Mouse (Mus musculus): Measurements from ENCODE around the gene C2. TPM values are rescaled to one million over a fixed set of nuclear protein-coding genes. Genes with fewer than 3 reads are reported as not detected.

The C2 gene
- polyA plus RNA-seq, 1 experiment from 2014 or later = 1.7 TPM

DNA sequence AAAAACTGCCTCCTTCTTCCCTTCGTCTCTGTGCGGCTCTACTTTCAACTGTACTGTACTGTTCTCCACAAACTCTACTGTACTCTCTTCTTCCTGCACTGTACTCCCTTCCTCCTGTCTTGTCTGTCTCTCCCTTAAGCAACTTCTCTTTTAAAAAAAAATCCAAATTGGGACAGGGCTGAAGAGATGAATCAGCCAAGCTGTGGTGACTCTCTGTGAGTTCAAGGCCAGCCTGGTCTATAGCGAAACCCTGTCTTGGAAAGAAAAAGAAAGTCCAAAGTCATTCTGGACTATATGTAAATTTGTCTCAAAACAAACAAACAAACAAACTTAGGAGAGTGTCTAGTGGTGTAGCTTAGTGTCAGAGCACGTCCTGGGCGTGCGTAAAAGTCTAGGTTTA is 23.7 kb downstream of the C2 start:
- no peaks in the 10 kb centered on the region for H3K27me3 ChIP-seq (ENCODE audit: control insufficient read depth, insufficient read depth, low read length)
- 88% methylated on average over 6 of the region's 6 CpGs for WGBS
- no peaks in the 10 kb centered on the region for H3K9me3 ChIP-seq (ENCODE audit: control insufficient read depth, low read length)
- H3K4me2 ChIP-seq (replicated peaks; ENCODE audit: low read depth, low read length) = no peak overlapping the region
- H3K4me1 ChIP-seq (ENCODE audit: control insufficient read depth, insufficient read depth, low read length) = no peaks in the 10 kb centered on the region
- no peak overlapping the region for H3K27ac ChIP-seq (ENCODE audit: low read depth, low read length)
- H3K4me3 ChIP-seq (ENCODE audit: low read length) = no peak overlapping the region
- no peaks in the 10 kb centered on the region for H3K36me3 ChIP-seq (ENCODE audit: control insufficient read depth, insufficient read depth, low read length)
- no peak overlapping the region for H3K9ac ChIP-seq (ENCODE audit: low read depth, low read length)
- ATAC-seq (ENCODE audit: low FRiP score, low TSS enrichment) = no peak

DNA sequence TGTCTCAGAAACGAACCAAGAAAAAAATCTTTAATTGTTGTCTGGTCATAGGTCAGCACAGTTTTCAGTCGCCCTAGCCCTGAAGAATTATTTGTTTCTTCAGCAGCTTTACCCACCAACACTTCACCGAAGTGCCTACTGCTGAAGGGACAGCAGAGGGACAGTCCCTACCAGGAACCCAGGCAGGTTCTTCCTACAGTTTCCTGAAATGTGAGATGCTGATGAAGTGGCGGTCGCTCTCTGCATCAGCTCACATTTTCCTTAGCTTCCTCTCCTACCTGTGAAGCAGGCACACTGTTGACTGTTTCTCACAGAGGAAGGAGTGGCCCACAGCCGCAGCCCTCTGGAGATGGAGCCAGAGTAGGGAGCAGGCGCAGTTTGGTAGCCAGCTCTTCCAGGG is 32.1 kb downstream of the C2 start:
- no peak overlapping the region for H3K4me3 ChIP-seq (ENCODE audit: low read length)
- no peak overlapping the region for H3K27ac ChIP-seq (ENCODE audit: low read depth, low read length)
- no peaks in the 10 kb centered on the region for H3K4me1 ChIP-seq (ENCODE audit: control insufficient read depth, insufficient read depth, low read length)
- H3K36me3 ChIP-seq (ENCODE audit: control insufficient read depth, insufficient read depth, low read length) = no peaks in the 10 kb centered on the region
- 53% methylated on average over 7 of the region's 7 CpGs for WGBS
- no peaks in the 10 kb centered on the region for H3K27me3 ChIP-seq (ENCODE audit: control insufficient read depth, insufficient read depth, low read length)
- no peaks in the 10 kb centered on the region for H3K9me3 ChIP-seq (ENCODE audit: control insufficient read depth, low read length)
- no peak overlapping the region for H3K4me2 ChIP-seq (replicated peaks; ENCODE audit: low read depth, low read length)
- no peak overlapping the region for H3K9ac ChIP-seq (ENCODE audit: low read depth, low read length)
- ATAC-seq (ENCODE audit: low FRiP score, low TSS enrichment) = no peak

DNA sequence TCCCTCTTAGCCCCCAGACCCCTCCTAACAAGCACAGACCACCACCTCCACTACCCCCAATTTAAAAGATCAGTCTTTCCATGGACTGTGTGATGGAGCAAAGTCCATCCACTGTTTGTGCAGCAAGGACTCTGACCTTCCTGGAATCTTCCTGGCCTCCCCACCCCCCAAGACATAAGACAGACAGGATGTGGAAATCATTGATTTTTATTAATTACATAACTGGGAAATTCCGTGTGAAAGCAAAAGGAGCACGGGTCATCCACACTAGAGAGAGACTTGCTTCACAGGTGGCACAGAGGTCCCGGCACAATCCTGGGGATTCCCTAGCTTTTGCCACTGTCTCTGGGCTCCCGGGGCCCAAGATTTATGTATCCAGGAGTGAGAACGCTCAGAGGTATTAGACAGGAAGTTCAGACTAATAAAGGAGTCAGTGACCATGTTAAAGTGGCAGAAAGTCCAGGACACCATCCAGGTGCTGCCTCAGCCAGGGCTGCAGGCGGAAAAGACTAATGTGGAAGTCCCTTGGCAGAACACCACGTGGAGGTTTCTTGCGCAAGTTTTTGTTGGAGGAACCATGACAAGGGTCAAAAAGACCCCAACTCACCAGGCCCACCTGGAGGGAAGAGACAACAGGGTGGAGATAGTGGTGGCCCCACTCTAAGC is 35.5 kb downstream of the C2 start, which contains the start of gene Cfb:
TSS of gene Cfb (minus strand) at position 103 of the 666 bp plus-strand sequence.
- H3K4me1 ChIP-seq (ENCODE audit: control insufficient read depth, insufficient read depth, low read length) = no peaks in the 10 kb centered on the region
- H3K9ac ChIP-seq (ENCODE audit: low read depth, low read length) = no peak within 1 kb of the TSS
- H3K4me2 ChIP-seq (replicated peaks; ENCODE audit: low read depth, low read length) = no peak within 1 kb of the TSS
- no peak within 1 kb of the TSS for H3K27ac ChIP-seq (ENCODE audit: low read depth, low read length)
- no peak for ATAC-seq (ENCODE audit: low FRiP score, low TSS enrichment)
- H3K27me3 ChIP-seq (ENCODE audit: control insufficient read depth, insufficient read depth, low read length) = no peaks in the 10 kb centered on the region
- no peaks in the 10 kb centered on the region; the same call in 1 of the 2 replicates for H3K36me3 ChIP-seq (ENCODE audit: control insufficient read depth, insufficient read depth, low read length)
- no peaks in the 10 kb centered on the region for H3K9me3 ChIP-seq (ENCODE audit: control insufficient read depth, low read length)
- 36% methylated on average over 8 of the region's 8 CpGs for WGBS
- no peak within 1 kb of the TSS for H3K4me3 ChIP-seq (ENCODE audit: low read length)

DNA sequence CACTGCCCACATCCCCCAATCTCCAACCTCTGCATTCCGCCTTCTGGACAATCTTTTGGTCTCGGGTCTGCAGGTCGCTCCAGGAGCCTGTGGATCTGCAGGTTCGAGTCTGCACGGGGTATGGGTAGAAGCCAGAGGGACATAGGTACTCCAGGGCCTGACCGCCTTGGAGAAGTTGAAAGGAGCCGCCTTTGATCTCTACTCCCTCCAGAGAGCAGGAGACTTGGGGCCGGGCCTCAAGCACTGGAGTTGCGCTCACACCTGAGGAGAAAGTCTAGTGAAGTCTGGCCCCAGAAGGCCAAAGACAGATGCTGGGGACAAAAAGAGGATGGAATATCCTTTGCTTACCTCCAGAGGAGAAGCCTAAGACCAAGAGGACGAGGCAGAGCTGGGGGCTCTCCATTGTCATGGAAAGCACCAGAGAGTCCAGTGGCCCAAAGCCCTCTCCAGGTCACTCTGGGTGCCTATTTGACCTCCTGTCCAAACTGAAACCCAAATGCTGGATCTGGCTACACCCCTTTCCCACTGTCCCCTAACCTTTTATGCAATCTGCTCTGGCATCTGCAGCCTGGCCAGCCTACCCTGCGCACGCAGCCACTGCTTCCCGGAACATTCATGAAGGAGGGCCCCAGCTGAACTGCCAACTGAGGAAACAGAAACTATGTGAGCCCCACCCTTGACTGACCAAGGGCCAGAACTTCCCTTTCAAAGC is 36.2 kb downstream of the C2 start:
- Histone ChIP-seq H3K4me3 (ENCODE audit: low read length) (no peak overlapping the region), H3K36me3 (ENCODE audit: control insufficient read depth, insufficient read depth, low read length) (peaks cover 4% of the 10 kb centered on the region; the same call in 1 of the 2 replicates), H3K4me2 (replicated peaks; ENCODE audit: low read depth, low read length) (no peak overlapping the region), H3K9ac (ENCODE audit: low read depth, low read length) (no peak overlapping the region), H3K27me3 (ENCODE audit: control insufficient read depth, insufficient read depth, low read length) (no peaks in the 10 kb centered on the region), H3K9me3 (ENCODE audit: control insufficient read depth, low read length) (no peaks in the 10 kb centered on the region), H3K4me1 (ENCODE audit: control insufficient read depth, insufficient read depth, low read length) (no peaks in the 10 kb centered on the region), H3K27ac (ENCODE audit: low read depth, low read length) (no peak overlapping the region)
- ATAC-seq (ENCODE audit: low FRiP score, low TSS enrichment) = no peak
- 61% methylated on average over 13 of the region's 13 CpGs for WGBS

DNA sequence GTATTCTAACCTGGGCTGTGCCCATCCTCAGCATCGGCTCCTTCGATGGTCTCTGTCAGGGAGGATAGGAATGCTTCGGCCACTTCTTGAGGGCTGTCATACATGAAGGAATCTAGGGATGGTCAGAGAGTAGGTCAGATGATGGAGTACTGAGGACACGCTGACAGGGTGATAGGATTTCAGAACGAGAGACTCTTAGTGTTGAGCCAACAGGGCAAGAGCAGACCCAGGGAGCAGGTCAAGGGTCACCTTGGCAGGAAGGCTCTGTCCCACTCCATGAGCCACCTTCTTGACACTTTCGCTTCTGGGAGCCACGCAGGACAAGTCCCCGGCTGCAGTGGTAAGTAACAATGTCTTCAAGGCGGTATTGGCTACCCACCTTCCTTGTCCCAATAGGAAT is 37.6 kb downstream of the C2 start:
- no peaks in the 10 kb centered on the region for H3K9me3 ChIP-seq (ENCODE audit: control insufficient read depth, low read length)

DNA sequence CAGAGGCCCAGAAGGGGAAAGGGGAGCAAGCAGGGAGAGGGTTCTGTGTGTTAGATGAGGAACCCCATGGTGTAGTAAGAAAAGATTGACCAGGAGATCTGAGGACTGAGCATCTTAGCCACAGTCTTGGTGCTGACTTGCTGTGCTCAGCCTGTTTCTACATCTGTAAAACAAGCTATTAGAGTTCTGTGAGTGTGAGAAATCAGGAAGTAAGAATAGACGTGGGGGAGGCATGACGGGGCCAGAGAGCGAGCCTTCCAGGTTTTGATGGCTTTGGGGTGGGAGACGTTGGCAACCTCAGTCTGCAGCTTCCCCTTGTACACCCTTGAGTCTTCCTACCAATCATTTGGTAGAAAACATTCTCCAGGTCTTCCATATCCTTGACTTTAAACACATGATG is 39.4 kb downstream of the C2 start:
- Histone ChIP-seq H3K9ac (ENCODE audit: low read depth, low read length) (no peak overlapping the region), H3K4me3 (ENCODE audit: low read length) (no peak overlapping the region), H3K9me3 (ENCODE audit: control insufficient read depth, low read length) (no peaks in the 10 kb centered on the region), H3K36me3 (ENCODE audit: control insufficient read depth, insufficient read depth, low read length) (peaks cover 25% of the 10 kb centered on the region), H3K4me1 (ENCODE audit: control insufficient read depth, insufficient read depth, low read length) (no peaks in the 10 kb centered on the region), H3K27ac (ENCODE audit: low read depth, low read length) (no peak overlapping the region), H3K27me3 (ENCODE audit: control insufficient read depth, insufficient read depth, low read length) (no peaks in the 10 kb centered on the region), H3K4me2 (replicated peaks; ENCODE audit: low read depth, low read length) (no peak overlapping the region)
- WGBS = 71% methylated on average over 4 of the region's 4 CpGs
- no peak for ATAC-seq (ENCODE audit: low FRiP score, low TSS enrichment)

More for the DNA sequence above, 37.6 kb downstream of the C2 start:
- Histone ChIP-seq H3K4me3 (ENCODE audit: low read length) (no peak overlapping the region), H3K4me2 (replicated peaks; ENCODE audit: low read depth, low read length) (no peak overlapping the region), H3K27me3 (ENCODE audit: control insufficient read depth, insufficient read depth, low read length) (no peaks in the 10 kb centered on the region), H3K4me1 (ENCODE audit: control insufficient read depth, insufficient read depth, low read length) (no peaks in the 10 kb centered on the region), H3K27ac (ENCODE audit: low read depth, low read length) (no peak overlapping the region), H3K9ac (ENCODE audit: low read depth, low read length) (no peak overlapping the region), H3K36me3 (ENCODE audit: control insufficient read depth, insufficient read depth, low read length) (peaks cover 13% of the 10 kb centered on the region; the same call in 1 of the 2 replicates)
- ATAC-seq (ENCODE audit: low FRiP score, low TSS enrichment) = no peak
- 79% methylated on average over 9 of the region's 9 CpGs for WGBS

DNA sequence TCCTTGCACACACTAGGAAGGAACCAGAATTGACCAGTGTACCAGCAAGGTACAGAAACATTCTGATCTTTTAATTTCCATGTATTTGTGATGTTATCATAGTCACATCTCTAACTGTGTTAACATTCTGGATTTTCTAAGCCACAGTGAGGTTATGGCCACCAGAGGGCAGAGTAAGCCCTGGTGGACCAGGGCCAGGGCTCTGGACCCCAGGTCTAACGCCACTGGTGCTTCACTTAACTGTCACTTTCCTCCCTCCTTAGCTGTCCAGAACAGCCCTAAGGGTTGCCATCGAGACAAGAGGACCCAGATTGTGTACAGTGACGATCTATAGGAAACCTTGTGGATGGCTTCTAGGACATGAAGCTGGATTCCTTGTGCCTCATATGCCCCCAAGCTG is 42.2 kb downstream of the C2 start:
- Histone ChIP-seq H3K9ac (ENCODE audit: low read depth, low read length) (no peak overlapping the region), H3K36me3 (ENCODE audit: control insufficient read depth, insufficient read depth, low read length) (peaks cover 41% of the 10 kb centered on the region), H3K4me2 (replicated peaks; ENCODE audit: low read depth, low read length) (no peak overlapping the region), H3K27me3 (ENCODE audit: control insufficient read depth, insufficient read depth, low read length) (no peaks in the 10 kb centered on the region), H3K4me3 (ENCODE audit: low read length) (no peak overlapping the region), H3K4me1 (ENCODE audit: control insufficient read depth, insufficient read depth, low read length) (peaks cover 7% of the 10 kb centered on the region), H3K9me3 (ENCODE audit: control insufficient read depth, low read length) (no peaks in the 10 kb centered on the region), H3K27ac (ENCODE audit: low read depth, low read length) (no peak overlapping the region)
- WGBS = 45% methylated on average over 3 of the region's 3 CpGs
- no peak for ATAC-seq (ENCODE audit: low FRiP score, low TSS enrichment)

DNA sequence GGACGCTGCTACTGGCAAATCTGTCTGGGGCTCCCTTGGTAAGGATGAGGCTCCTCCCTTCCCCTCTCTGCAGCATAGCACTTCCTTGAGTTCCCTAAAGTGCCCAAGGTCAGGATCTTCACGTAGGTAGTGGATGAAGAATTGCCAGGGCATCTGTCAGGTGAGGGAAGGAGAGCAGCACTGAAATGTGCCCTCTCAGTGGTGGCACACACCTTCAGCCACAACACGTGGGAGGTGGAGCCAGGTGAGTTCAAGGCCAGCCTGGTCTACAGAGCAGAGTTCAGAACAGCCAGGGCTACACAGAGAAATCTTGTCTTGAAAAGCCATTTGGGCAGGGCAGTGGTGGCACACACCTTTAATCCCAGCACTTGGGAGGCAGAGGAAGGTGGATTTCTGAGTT is 43.3 kb downstream of the C2 start:
- 83% methylated on average over 3 of the region's 3 CpGs for WGBS

DNA sequence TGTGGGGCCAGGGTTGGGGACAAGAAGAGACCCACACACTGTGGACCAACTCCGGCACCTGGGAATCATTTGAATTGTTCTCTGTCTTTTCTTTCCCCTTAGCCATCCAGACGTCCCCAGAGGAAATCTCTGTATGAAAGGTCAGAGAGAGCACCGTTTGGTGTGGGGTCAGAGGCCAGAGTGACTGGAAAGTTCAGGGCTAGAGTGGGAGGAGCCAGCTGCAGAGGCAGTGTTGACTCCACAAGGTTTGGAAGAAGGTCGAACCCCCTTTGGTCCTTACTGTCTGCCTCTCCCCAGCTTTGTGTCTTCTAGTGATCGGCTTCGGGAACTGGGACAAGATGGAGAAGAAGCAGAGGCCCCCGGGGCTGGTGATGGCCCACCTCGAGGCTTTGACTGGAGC is 44.6 kb downstream of the C2 start:
- Histone ChIP-seq H3K4me3 (ENCODE audit: low read length) (no peak overlapping the region), H3K36me3 (ENCODE audit: control insufficient read depth, insufficient read depth, low read length) (peaks cover 41% of the 10 kb centered on the region), H3K9ac (ENCODE audit: low read depth, low read length) (no peak overlapping the region), H3K4me2 (replicated peaks; ENCODE audit: low read depth, low read length) (no peak overlapping the region), H3K9me3 (ENCODE audit: control insufficient read depth, low read length) (no peaks in the 10 kb centered on the region), H3K4me1 (ENCODE audit: control insufficient read depth, insufficient read depth, low read length) (peaks cover 13% of the 10 kb centered on the region), H3K27ac (ENCODE audit: low read depth, low read length) (no peak overlapping the region), H3K27me3 (ENCODE audit: control insufficient read depth, insufficient read depth, low read length) (no peaks in the 10 kb centered on the region)
- ATAC-seq (ENCODE audit: low FRiP score, low TSS enrichment) = no peak
- 79% methylated on average over 8 of the region's 8 CpGs for WGBS

More for the DNA sequence above, 43.3 kb downstream of the C2 start:
- Histone ChIP-seq H3K4me1 (ENCODE audit: control insufficient read depth, insufficient read depth, low read length) (peaks cover 8% of the 10 kb centered on the region), H3K27ac (ENCODE audit: low read depth, low read length) (no peak overlapping the region), H3K36me3 (ENCODE audit: control insufficient read depth, insufficient read depth, low read length) (peaks cover 41% of the 10 kb centered on the region), H3K9me3 (ENCODE audit: control insufficient read depth, low read length) (no peaks in the 10 kb centered on the region), H3K4me2 (replicated peaks; ENCODE audit: low read depth, low read length) (no peak overlapping the region), H3K4me3 (ENCODE audit: low read length) (no peak overlapping the region), H3K9ac (ENCODE audit: low read depth, low read length) (no peak overlapping the region), H3K27me3 (ENCODE audit: control insufficient read depth, insufficient read depth, low read length) (no peaks in the 10 kb centered on the region)
- ATAC-seq (ENCODE audit: low FRiP score, low TSS enrichment) = no peak
